Comparison of ENCODE assay signal across 28 mouse cellular contexts in the genomic region with DNA sequence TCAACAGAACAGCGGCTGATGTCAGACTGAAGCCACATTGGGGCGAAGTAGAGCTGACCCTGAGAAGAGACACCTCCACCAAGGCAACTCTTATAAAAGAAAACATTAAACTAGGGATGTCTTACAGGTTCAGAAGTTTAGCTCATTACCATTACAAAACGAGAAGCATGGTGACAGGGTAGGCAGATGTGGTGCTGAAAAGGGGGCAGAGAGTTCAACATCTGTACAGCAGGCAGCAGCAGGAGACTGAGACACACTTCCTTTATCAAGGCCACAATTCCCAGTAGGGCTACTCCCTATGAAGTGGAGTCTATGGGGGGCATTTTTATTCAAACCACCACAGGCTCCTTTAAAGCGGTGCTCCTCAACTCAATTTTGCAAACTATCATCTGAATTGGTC. TPM values are rescaled to one million over a fixed set of nuclear protein-coding genes. Genes with fewer than 3 reads are reported as not detected.
A peak's percentile ranks its signal among the peaks of the same experiment; 100 is the strongest.
DNase-seq lines count a peak whose midpoint lies in the region; ATAC-seq lines count a peak whose summit lies in the region.
"Had no signal": no experiment of that assay in that cellular context is flagged by ENCODE, and none has a peak within 500 bp of the region (broad histone marks: within the 10 kb centered on the region; RNA-seq: fewer than 3 reads in every experiment).

No protein-coding gene starts in this region.

- H3K27me3 ChIP-seq in heart, embryonic 10.5 days (ENCODE audit: insufficient read depth, poor library complexity, severe bottlenecking), result no peaks in the 10 kb centered on the region
- H3K27me3 ChIP-seq in megakaryocyte, embryonic 14.5 days (replicated peaks), result no peaks in the 10 kb centered on the region
- H3K27me3 ChIP-seq: CH12.LX; embryonic facial prominence, embryonic 13.5 days; embryonic facial prominence, embryonic 15.5 days; forebrain, embryonic 12.5 days had no signal

- DNase-seq in heart, embryonic 10.5 days (ENCODE audit: low spot score), result peak; percentile 27
- DNase-seq in heart, postnatal 4 days, result no peak
- peak; percentile 61 for DNase-seq in ES-CJ7 (ENCODE audit: low read depth, low spot score)
- DNase-seq in ZHBTc4 (ENCODE audit: low read depth, low spot score), result peak; percentile 32
- DNase-seq in urinary bladder, postnatal 25 days (ENCODE audit: low spot score), result no peak
- DNase-seq in frontal cortex, postnatal 10 days (ENCODE audit: low spot score in 2 of 2), result no peak
- DNase-seq: adrenal gland, adult 2 months; adrenal gland, postnatal 10 days; adrenal gland, postnatal 25 days; B cell, adult 2 months; cerebellum, adult 11 months; cerebellum, adult 18-20 months; cerebellum, adult 8-10 months; cerebellum, adult 9-11 months; cerebellum, postnatal 14 days; cerebellum, postnatal 36 days; embryo, embryonic 11 days had no signal

- ATAC-seq in megakaryocyte, adult 5-6 weeks (ENCODE audit: poor library complexity, severe bottlenecking), result no peak
- ATAC-seq: CD4-positive, CD25-positive, alpha-beta regulatory T cell, adult 4 months; forebrain, embryonic 14.5 days; forebrain, embryonic 16.5 days had no signal

- no peaks in the 10 kb centered on the region for H3K36me3 ChIP-seq in heart, embryonic 10.5 days
- peaks cover 18% of the 10 kb centered on the region for H3K36me3 ChIP-seq in megakaryocyte, embryonic 14.5 days (replicated peaks; ENCODE audit: low read length)
- H3K36me3 ChIP-seq: embryonic facial prominence, embryonic 13.5 days; embryonic facial prominence, embryonic 15.5 days; forebrain, embryonic 10.5 days; forebrain, embryonic 12.5 days had no signal

- no peak overlapping the region for H3K4me3 ChIP-seq in heart, embryonic 10.5 days
- peak overlapping the region; percentile 53 for H3K4me3 ChIP-seq in megakaryocyte, embryonic 14.5 days (replicated peaks)
- H3K4me3 ChIP-seq: embryonic facial prominence, embryonic 13.5 days; embryonic facial prominence, embryonic 15.5 days; erythroblast, embryonic 14.5 days; forebrain, embryonic 10.5 days; forebrain, embryonic 12.5 days had no signal

- 86% methylated on average over 4 of the region's 4 CpGs for WGBS in heart, embryonic 10.5 days

- no peak overlapping the region for H3K27ac ChIP-seq in heart, embryonic 10.5 days
- H3K27ac ChIP-seq: embryonic facial prominence, embryonic 13.5 days; embryonic facial prominence, embryonic 15.5 days; forebrain, embryonic 10.5 days; forebrain, embryonic 12.5 days had no signal

- H3K9me3 ChIP-seq in heart, embryonic 10.5 days, result no peaks in the 10 kb centered on the region
- H3K9me3 ChIP-seq in megakaryocyte, embryonic 14.5 days, result no peaks in the 10 kb centered on the region
- H3K9me3 ChIP-seq: embryonic facial prominence, embryonic 13.5 days; embryonic facial prominence, embryonic 15.5 days; forebrain, embryonic 10.5 days; forebrain, embryonic 12.5 days had no signal

- H3K4me1 ChIP-seq in heart, embryonic 10.5 days, result peaks cover 15% of the 10 kb centered on the region
- H3K4me1 ChIP-seq in megakaryocyte, embryonic 14.5 days, result peaks cover 63% of the 10 kb centered on the region

RNA-seq across cellular contexts. Expression of a gene that starts 3.1 kb away (rescaled TPM):
- 32.6 and 36.6 TPM in 2 replicates for polyA plus RNA-seq in heart, embryonic 10.5 days (2016; fragmentation: Nextera tagmentation; extraction: Ambion mirVana)
- total RNA-seq in heart, postnatal 4 days (2021), result 10 to 100 TPM; 25.1 to 26.7 TPM
- 19.3 and 64.7 TPM in 2 replicates for polyA plus RNA-seq in megakaryocyte, embryonic 14.5 days (2012; ENCODE audit: insufficient read depth, low replicate concordance)
- 14.5 and 19.1 TPM in 2 replicates for total RNA-seq in megakaryocyte, adult 5-6 weeks (2015)
- 29.7 and 30.9 TPM in 2 replicates for total RNA-seq in megakaryocyte, adult 5-6 weeks (2017)

RNA-seq across cellular contexts. Expression of a gene that starts 6.8 kb away (rescaled TPM):
- 463 and 533 TPM in 2 replicates for polyA plus RNA-seq in heart, embryonic 10.5 days (2016; fragmentation: Nextera tagmentation; extraction: Ambion mirVana)
- 100 to 1,000 TPM; 846 to 878 TPM for total RNA-seq in heart, postnatal 4 days (2021)
- 7.8 and 88.7 TPM in 2 replicates for polyA plus RNA-seq in megakaryocyte, embryonic 14.5 days (2012; ENCODE audit: insufficient read depth, low replicate concordance)
- 170 and 198 TPM in 2 replicates for total RNA-seq in megakaryocyte, adult 5-6 weeks (2015)
- 195 and 197 TPM in 2 replicates for total RNA-seq in megakaryocyte, adult 5-6 weeks (2017)

RNA-seq across cellular contexts. Expression of a gene that starts 15.1 kb away (rescaled TPM):
- polyA plus RNA-seq in heart, embryonic 10.5 days (2016; fragmentation: Nextera tagmentation; extraction: Ambion mirVana), result 22.0 and 24.1 TPM in 2 replicates
- 1 to 10 TPM; 7.7 to 8.9 TPM for total RNA-seq in heart, postnatal 4 days (2021)
- 2.2 and 3.1 TPM in 2 replicates for polyA plus RNA-seq in megakaryocyte, embryonic 14.5 days (2012; ENCODE audit: insufficient read depth, low replicate concordance)
- total RNA-seq in megakaryocyte, adult 5-6 weeks (2015), result 5.2 and 6.7 TPM in 2 replicates
- 9.8 and 11.1 TPM in 2 replicates for total RNA-seq in megakaryocyte, adult 5-6 weeks (2017)

RNA-seq across cellular contexts. Expression of a gene that starts 31.3 kb away (rescaled TPM):
- polyA plus RNA-seq in heart, embryonic 10.5 days (2016; fragmentation: Nextera tagmentation; extraction: Ambion mirVana), result 11.3 and 15.0 TPM in 2 replicates
- total RNA-seq in heart, postnatal 4 days (2021), result 10 to 100 TPM; 14.1 to 16.2 TPM
- polyA plus RNA-seq in megakaryocyte, embryonic 14.5 days (2012; ENCODE audit: insufficient read depth, low replicate concordance), result 0.29 and 5.9 TPM in 2 replicates
- total RNA-seq in megakaryocyte, adult 5-6 weeks (2015), result 27.6 and 37.3 TPM in 2 replicates
- total RNA-seq in megakaryocyte, adult 5-6 weeks (2017), result 38.4 and 56.5 TPM in 2 replicates

Comparison
In these comparisons a context has a peak if more than half of its experiments do, and no peak if none do; other contexts are left out.
1. DNase-seq: peak in heart, embryonic 10.5 days (single experiment), ES-CJ7 (single experiment) and ZHBTc4 (single experiment); none in heart, postnatal 4 days (single experiment), urinary bladder, postnatal 25 days (single experiment) and frontal cortex, postnatal 10 days (0 of 2).
2. RNA of a gene that starts 6.8 kb away (total RNA-seq): 846 to 878 TPM in heart, postnatal 4 days; 170 to 198 TPM in megakaryocyte, adult 5-6 weeks; every median in the first group is over 4 times any median in the second.